Mouse (Mus musculus) c-Kit-positive CD71-positive TER-119-negative erythroid progenitor cells, embryonic 14.5 days (primary cell): ENCODE measurements at regions not wholly inside any gene's neighbourhood (a gene's known extent, or its start where the extent isn't known, plus 50 kb on each side); places are given as distances from the start of the nearest gene placed in this dataset.

Source experiments
- DNase-seq: peaks from one replicate; pipeline ENCODE4 v3.0.0-alpha.2; 2013; ENCODE audit warnings: low read depth

- no peak for DNase-seq
Measured at GRCm38 (mm10) chr15:56604266-56604665, 873.2 kb downstream of the Slc22a22 start.

DNA sequence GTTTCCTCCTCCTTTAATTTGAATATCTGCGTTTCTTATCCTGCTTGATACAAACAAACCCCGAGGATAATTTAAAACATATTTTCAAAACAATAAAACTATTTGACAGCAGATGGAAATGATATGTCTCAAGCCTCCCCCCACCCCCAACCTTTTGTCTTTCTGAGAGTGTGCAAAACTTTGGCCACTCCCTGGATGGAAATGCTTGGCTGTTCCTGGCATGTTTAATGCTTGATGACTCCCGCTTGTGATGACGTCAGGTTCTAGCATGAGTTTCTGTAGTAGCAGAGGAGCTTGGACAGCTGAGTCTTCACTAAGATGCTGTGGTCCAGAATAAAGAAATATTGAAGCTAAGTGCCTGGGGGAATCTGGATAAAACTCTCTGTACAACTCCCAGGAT lies 884.8 kb downstream of the Slc22a22 start:
- DNase-seq: no peak

GRCm38 (mm10) chr15:56580745-56581515 lies 896.5 kb downstream of the Slc22a22 start:
- no peak for DNase-seq

DNA sequence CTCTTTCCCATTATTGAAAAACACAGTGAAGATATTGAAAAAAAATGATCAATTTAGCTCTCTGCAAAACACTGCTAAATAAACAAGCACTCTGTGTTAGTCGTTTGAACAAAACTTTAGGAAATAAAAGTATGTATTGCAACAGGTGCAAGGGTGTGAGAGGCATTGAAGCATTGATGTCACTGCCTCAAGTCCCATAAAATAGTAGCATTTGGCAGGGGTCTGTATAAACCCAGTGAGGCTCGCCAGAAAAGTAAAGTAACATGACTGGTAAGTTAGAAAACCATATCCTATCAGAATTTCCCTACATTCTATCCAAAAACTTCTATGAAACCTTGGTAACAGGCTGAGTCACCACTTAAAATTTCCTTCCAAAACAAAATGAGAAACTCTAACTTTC lies 914.2 kb downstream of the Slc22a22 start:
- no peak for DNase-seq

GRCm38 (mm10) chr15:56562785-56563184 lies 914.6 kb downstream of the Slc22a22 start:
- no peak for DNase-seq

- DNase-seq: no peak
Measured at GRCm38 (mm10) chr15:56562143-56562542, 915.3 kb downstream of the Slc22a22 start.

DNA sequence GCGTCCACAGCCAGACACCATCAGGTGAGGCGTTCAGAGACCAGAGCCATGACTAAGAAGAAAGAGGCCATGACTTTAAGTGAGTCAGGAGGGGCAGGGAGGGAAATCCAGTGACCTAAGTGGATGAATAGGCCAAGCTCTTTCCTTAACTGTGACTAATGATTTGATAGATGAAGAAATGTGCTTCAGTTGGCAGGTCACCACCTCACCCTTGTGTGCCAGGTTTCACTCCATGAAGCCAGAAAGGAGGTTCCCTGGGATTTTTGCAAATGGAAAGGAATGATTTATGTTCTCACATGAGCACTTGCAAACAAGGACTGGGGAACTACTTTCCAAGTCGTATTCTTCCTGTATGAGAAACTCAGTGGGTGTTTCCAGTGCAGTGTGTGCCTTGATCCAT lies 923.0 kb downstream of the Slc22a22 start:
- DNase-seq: no peak

- no peak for DNase-seq
Measured at GRCm38 (mm10) chr15:56553851-56554250, 923.6 kb downstream of the Slc22a22 start.

DNA sequence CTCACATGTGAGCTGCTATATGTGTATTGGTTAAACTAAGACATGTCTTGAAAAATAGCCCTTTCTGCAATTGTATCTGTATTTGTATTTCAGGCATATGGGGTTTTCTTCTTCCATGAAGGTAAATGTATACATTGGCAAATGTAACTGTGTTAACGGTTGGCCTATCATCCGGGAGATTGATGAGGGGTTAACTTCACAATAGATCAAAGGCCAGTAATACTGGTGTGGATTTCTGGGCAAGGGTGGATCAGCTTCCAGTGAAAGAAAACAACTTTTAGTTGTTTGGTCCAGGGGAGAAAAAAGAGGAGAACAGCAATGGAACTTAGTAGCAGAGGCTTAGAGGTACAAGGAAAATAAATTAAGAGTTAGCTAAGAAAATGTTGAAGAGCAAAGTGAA lies 945.9 kb downstream of the Slc22a22 start:
- no peak for DNase-seq

DNA sequence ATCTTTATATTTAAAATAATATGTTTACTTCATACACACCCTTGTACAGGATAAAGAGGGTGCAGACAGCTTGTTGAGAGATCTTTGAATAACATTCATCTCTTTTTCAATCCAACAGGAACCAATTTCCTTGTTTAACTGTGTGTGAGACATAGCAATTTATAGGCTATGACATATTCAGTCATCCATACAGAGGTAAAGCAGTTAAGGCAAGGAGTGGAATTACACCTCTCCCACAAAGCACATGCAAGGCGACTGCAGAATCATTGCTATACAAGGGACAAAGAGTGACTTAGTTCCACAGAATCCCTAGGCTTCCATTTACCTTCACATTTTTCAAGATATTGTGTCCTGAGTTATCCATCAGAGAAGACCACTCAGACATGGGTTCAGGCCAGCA lies 959.0 kb downstream of the Slc22a22 start:
- no peak for DNase-seq

DNA sequence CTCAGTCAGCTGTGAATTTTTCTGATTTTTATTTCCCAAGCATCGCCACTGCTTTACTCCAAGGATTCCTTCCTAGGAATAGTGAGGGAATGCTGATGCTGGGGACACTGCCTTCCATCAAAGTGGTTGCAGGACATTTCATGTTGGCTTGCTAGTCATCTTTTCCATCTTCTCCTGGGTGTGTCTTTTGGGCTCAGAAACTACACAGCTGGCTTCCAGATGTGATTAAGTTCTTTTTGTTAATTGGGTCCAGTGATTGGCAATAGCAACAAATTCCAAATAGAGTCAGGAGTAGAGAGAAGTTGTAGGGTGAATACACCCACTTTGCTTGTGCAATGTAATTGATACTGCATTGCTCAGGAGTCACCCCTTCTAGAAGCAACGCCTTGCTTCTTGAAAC lies 961.3 kb downstream of the Slc22a22 start:
- no peak for DNase-seq

DNA sequence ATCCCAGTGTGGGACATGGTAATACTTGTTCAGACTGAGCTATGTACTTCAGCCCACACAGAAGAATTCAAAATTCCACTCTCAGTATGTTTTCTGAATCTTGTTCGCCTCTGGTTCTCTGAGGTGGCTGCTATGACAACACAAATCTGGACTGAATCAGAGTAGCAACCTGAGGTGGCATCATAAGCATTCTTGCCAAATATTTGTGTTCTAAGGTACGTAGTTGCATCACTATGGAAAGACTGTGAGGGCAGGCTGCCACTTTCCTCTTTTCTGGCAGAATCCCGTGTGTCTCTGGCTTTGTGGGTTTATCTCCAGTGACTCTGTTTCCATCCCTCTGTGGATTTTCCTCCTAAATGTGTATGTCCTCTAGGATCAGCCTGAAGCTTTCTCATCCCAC lies 978.7 kb downstream of the Slc22a22 start:
- no peak for DNase-seq

GRCm38 (mm10) chr15:56497757-56498156 lies 979.7 kb downstream of the Slc22a22 start:
- no peak for DNase-seq

DNA sequence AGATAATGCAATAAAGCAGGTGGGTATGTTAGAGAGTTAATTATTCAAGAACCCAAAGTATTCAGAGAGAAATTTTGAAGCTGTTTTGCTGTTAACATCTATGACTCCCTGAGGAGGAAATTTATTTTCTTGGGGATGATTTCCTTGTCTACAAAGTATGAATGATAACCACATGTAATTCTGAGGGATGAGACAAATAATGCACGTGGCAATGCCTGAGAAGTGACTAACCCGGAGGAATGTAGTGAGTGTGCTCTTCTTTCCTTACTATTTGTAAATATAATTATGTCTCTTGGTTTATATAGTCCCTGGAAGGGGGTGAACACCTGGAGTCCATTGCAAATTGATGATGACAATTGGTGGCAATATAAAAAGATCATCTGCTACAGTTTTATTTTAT lies 981.1 kb downstream of the Slc22a22 start:
- DNase-seq: no peak

DNA sequence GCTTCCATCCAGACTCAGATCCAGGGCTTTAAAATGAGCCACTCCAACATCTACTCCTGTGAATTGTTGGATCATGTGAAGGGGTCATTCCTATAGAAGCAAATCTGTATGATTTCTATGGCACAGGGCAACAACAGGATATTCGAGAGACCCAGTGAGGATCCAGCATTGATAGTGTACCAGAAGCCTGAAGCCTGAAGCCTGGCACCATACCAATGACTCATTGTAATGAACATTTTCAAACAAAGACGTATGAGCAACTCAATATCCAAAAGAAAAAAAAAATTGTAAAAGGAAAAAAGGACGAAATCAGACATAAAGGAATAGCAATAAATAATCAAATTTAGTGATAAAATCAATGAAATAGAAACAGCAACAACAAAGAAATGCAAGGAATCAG lies 991.5 kb downstream of the Slc22a22 start:
- DNase-seq: no peak

DNA sequence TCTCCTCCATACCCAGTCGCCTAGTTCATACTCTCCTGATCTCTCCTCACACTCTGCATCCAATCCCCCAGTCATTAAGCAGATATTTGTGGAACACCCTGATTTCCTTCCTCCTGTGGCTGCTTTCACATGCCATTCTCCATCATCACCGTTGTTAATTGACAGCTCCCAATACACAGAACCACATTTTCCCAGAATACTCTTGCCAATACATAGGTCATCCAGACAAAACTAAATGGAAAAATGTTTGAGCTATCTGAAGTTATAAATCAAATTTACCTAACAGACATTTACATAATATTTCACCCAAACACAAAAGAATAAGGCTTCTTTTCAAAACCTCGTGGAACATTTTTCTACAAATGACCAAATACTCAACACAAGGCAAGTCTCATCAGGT lies 992.7 kb downstream of the Slc22a22 start:
- no peak for DNase-seq

GRCm38 (mm10) chr15:56479682-56480081 lies 997.7 kb downstream of the Slc22a22 start:
- no peak for DNase-seq

DNA sequence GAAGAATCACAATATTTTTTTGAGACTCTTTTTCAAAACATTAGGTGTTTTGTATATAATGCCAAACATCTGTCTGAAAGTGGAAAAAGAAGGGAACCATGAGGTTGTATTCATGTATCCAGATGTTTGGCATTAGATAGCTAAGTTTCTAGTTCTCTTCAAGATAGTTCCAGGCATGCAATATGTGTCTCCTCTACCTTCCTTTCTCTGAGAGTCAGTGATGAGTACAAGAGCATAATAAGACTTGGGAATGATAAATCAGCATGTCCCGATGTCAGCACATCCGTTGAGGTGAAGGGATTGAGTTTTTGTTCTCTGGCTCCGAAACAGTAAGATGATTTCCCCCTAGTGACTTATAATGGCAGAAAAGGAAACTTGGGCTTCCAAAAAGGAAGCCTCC lies 998.4 kb downstream of the Slc22a22 start:
- no peak for DNase-seq

DNA sequence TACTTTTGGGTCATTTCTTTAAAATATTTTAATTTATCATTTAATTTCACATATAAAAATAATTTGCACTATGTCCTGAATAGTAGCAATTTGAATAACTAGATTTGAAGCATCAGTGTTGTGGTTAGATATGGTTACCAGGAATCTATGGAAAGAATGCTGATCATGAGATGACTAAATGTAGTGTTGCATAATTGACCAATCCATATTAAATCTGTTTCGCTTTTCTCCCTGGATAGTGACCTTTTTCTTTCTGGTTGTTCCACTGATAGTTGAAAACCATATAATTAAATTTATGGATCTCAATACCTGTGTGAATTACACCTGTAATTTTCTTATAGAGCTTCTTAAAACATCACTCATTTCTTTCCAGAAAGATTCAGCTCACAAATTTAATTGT lies 1003.7 kb downstream of the Slc22a22 start:
- no peak for DNase-seq

GRCm38 (mm10) chr15:56451881-56452280 lies 1025.5 kb downstream of the Slc22a22 start:
- no peak for DNase-seq

DNA sequence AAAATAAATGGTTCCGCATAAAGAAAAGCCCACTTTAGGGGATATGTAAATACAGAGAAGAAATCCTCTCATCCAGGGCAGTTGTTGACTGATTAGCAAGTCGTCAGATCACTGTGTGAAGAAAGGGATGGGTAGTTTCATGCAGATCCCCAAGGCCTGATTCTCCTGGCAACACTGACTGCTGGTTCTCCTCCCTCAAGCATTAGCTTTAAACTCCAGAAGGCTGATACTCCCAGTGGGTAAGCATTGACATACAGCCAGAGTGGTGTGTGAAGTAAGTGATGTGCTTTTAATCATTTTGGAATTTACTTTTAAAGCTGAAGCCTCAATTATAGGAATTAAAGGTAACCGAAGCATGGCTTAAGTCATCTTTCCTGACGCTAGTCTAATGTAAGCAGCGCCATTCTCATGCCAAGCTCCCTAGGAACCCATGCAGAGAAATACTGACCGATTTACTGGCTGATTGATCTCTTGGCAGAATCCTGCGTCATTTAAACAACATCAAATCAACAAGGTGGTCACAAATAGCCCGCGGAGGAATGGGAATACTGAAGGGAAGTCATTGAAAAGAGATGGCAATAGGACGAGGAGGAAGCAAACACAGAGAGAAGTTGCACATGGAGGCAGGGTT lies 1029.3 kb downstream of the Slc22a22 start:
- no peak for DNase-seq

DNA sequence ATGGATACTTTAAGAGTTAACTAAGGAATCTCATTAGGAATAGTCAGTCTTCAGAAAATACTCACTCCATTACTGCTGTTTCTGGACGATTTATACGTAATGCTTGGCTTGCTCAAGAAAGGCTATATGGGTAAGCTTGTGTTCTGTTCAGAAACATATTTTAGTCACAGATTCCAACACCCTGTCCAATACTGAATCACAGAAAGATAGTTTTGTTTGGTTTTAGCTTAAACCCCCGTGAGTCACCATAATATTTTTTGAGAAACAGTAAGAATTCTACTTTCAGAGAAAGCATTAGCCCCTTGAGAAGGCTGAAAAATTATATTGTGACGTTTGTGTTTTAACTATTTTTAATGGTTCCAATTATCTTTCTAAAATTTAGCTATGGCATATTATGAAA lies 1037.3 kb downstream of the Slc22a22 start:
- no peak for DNase-seq

DNA sequence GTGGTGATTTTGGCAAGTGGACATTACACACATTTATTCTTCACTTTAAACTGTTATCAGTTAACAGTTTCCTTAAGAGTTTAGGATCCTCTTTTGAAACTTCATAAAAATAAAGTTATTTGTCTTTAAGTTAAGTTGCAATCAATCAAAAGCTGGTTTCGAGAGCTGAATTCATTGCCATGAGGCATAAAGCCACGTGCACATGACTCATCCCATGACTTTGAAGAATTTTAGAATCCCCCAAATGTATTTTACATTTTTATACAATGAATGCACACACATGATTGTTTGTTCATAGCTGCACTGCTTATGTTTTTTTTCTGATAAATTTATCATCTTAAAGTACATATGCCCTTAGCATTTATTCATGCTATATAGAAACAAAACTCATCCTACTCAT lies 1039.1 kb downstream of the Slc22a22 start:
- no peak for DNase-seq

GRCm38 (mm10) chr15:56436131-56436530 lies 1041.3 kb downstream of the Slc22a22 start:
- DNase-seq: no peak
